Mouse (Mus musculus) adipocyte (in vitro differentiated cells): ENCODE measurements around the gene Atrip.
A peak's percentile ranks its signal among the peaks of the same experiment; 100 is the strongest.

Source experiments
- DNase-seq: peaks from one replicate; pipeline ENCODE4 v3.0.0-alpha.2; 2016; ENCODE audit warnings: low spot score

Atrip gene

DNA sequence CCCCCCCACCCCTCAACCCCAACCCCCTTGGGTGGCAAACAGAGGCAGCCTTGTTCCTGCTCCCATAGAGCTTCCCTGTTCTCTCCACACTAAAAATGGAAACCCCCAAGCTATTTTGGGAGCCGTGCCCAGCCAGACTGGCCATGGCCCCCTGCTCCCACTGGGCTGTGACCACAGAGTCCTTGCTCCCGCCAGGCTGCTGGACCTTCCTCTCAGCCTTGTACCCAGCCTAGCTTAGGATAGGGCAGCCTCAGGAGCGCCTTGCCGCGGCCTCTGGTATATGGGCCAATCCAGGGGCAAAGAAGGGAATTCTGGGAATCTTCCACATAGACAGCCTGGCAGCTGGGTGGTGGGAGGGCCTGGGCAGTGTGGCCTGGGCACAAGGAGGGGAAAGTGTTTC is 23.9 kb upstream of the Atrip start:
- DNase-seq: no peak

DNA sequence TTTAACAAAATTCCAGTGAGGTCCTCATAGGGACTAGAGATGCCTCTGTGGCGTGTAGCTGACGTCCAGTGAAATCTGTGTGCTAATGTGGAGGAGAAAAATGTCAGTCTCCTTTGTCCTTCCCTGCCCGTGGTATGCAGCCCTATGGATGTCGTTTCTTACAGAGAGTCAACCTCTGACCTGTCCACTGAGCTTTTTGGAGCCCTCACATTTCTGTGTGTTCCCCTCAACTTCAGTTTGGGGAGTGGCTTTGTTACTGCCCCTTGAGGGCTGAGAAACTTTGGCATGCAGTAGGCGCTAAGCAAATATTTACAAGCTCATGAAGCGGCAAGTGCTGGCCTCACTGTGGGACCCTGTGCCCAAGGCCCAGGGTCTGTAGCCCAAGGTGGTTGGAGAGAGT is 23.4 kb upstream of the Atrip start:
- no peak for DNase-seq

DNA sequence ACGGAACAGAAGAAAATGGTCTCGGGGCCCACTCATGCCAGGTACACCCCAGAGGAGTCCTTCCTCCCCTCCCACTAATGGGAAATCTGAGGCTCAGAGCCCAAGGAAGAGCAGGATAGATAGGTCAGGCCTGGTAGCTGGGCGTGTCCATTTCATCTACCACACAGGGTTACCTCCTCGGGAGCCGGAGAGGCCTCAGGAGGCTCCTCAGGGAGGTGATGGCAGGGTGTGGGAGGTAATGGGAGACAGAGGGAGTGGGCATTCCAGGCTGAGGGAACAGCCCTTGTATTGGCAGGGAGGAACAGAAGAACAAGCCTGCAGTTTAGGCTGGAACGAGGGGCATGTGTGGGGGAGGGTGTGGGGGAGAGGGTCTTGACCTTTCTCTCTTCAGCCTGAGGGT is 22.9 kb upstream of the Atrip start:
- DNase-seq: no peak

DNA sequence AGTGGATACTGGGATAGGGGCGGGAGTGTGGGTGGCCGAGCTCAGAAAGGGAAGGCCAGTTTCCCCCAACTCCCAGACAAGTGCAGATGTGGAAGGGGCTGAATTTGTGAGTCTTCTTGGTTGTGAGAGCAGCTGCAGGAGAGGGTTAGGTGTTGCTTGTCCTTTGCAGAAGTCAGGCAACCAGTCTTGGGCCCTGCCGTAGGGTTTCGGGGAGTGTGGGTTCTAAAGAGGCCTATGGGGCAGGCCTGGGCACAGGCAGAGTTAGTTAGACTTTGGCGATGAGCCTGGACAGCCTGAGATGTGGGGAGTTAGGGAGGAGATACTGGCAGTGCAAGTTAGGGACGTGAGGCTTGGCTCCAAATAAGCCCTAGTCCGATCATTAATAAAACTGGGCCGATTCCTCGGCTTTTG is 22.3 kb upstream of the Atrip start:
- no peak for DNase-seq

DNA sequence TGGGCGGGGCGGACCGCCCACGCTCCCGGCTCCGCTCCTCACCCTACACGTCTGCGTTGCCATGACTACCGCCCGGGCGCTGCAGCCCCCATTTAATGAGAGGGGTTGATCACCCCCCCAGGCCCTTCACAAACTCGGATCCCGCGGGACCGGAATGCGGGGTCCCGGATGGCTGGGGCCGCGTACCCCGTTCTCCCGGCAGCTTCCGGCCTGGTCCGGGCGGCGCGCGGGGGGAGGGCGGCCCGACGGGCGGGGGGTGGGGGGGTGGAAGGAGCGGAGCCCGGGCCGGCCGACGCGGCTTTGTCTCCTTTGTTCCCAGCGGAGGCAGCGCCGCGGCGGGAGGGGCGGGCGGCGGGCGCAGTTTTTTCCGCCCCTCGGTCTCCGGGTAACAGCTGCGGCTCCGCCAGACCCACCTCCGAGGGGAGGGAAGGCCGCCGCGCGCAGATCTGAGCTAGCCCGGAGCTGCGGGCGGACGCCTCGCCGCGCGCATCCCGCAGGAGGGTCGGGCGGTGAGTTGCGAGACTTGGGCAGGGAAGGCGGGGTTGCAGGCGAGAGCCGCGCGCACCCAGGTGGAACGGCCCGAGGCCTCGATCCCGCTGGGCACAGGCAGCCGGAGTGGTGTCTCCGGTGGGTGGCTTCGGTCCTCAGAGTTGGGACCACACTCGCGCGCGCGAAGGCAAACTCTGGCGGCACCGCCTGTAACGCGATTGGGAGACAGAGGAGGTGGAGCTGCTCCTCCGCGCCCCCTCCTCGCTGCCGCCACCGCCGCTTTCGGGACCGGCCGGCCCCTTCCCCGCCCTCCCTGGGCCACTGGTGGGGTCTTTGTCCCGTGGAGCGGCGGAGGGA is 21.4 kb upstream of the Atrip start, which contains the start of gene Plxnb1:
Plxnb1 (plus strand) TSS at position 253 of the 846 bp plus-strand sequence.
- DNase-seq: no peak

DNA sequence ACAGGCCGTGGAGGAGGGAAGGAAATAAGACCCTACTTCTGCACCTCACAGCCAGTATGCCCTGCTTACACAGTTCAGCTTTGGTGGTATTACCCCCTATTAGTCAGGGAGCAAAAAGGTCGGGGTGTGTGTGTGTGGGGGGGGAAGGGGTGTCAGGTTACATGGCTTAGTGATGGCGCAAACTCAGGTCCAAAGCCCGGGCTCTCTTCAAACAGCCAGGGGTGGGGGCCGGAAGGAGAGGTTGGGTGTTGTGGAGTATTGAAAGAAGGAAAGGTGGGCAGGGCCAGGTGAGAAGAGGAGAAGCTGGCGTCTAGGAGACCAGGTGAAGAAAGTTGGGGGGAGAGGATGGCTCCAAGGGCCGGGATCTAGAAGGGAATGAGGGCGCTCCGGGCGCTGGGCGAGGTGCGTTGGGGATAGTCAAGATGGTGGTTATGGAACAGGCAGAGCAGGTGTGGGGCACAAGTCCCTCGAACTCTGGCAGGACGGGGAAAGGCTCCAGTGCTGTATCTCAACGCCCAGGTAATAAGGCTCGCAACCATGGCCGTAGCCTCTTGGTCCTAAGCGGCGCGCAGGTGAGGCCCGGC is 20.7 kb upstream of the Atrip start:
- DNase-seq: no peak

DNA sequence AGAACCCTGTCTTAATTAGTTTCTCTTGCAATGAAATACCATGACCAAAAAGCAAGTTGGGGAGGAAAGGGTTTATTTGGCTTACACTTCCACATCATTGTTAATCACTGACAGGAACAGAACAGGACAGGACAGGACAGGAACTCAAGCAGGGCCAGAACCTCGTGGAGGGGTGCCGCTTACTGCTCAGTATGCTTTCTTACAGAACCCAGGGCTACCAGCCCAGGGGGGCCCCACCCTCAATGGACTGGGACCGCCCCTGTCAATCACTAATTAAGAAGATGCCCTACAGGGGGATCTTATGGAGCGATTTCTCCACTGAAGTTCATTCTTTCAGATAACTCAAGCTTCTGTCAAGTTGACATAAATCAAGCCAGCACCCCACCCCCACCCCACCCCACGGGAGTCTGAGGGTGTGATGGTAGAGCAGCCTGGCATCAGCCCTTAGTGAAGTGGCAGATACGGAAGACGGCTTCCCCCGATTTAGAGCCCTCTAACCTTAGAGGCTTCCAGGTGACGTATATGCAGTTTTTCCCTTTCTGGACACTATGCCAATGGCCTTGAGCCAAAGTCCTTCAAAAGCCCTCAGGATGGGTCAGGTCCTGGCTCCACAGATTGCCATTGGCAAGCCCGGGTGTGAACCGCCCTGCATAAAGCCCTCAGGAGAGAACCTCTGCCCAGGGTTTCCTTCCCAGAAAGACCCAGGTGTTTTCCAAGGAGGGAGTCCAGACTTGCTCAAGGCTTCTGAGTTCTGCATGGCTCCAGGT is 20.0 kb upstream of the Atrip start:
- no peak for DNase-seq

DNA sequence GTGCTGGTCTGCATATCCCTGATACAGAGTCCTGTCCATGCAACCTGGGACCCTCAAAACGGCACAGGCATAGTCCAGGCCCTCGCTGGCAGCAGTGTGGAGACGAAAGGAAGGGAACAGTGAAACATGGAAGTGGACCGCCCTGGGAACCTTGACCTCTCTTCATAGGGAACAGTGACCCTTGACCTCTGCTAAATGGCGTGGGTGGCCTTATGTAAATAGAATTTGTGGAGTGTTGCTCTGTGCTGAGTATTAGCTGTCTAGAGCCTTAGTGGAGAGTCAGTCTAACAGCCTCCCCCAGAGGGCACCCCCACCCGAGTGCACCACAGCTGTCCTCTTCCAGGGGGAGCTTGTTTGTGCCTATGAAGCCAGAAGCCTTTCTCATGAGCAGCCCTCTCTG is 18.9 kb upstream of the Atrip start:
- no peak for DNase-seq

DNA sequence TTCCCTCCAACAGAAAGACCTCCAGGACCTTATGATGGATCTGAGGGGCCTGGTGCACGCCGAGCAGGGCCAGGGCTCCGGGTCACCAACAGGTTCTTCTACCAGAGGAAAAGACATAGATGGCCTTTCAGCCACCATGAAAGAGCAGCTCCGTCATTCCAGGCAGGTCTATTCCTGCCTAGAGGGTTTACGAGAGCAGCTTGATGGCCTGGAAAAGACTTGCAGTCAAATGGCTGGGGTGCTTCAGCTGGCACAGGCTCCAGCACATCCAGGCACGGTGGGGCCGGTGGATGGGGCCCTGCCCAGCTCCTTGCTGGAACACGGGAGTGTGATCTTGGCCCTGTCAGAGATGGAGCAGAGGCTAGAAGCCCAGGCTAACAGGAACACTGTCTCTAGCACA is 17.9 kb upstream of the Atrip start:
- no peak for DNase-seq

DNA sequence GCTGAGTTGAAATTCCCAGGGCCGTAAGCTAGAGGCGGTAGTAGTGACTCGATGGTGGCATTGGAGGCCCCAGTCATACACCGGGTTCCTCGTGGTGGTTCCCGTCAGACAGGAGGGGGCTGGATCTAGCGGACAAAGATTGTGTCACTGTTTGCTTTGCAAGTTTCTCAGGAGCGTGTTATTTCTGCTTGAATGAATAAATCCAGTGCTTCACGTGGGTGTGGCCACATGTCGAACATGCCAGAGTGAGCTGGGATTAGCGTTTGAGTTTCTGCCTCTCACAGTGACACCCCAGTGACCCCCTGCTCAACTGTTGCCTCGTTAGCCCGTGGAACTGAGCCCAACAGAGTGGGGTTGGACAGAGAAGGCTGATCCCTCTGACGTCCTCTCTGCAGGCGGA is 16.5 kb upstream of the Atrip start:
- DNase-seq: no peak

DNA sequence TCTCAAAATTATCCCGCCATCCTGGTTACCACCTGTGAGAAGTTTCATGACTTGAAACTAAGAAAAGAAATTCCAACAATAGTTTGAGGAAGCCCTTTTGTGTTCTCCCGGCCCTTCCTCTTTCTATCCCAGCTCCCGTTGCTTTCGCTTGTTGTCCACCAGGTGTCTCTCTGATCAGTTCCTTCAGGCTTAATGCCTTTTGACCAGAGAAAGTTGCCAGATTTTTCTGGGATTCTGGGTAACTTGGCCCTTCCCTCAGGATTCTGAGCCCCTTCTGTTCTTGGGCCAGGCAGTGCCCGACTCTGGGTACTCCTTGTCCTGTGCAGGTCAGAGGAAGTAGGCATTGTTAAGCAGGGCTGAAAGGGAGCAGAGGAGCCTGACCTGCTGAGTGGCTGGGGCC is 14.1 kb upstream of the Atrip start:
- DNase-seq: peak; percentile 55

DNA sequence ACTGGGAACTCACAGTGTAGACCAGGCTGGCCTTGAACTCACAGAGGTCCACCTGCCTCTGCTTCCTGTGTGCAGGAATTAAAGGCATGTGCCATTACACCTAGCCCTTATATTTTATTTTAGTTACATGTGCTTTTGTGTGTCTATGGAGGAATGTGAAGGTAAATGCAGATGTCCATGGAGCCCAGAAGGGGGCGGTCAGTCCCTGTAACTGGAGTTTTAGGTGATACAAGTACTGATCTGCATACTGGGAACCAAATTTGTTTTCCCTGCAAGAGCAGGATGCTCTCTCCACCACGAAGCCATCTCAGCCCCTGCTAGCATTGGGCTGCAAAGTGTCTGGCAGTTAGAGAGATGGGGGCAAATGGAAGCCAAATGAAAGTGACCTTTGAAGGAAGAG is 11.0 kb upstream of the Atrip start:
- peak; percentile 35 for DNase-seq

DNA sequence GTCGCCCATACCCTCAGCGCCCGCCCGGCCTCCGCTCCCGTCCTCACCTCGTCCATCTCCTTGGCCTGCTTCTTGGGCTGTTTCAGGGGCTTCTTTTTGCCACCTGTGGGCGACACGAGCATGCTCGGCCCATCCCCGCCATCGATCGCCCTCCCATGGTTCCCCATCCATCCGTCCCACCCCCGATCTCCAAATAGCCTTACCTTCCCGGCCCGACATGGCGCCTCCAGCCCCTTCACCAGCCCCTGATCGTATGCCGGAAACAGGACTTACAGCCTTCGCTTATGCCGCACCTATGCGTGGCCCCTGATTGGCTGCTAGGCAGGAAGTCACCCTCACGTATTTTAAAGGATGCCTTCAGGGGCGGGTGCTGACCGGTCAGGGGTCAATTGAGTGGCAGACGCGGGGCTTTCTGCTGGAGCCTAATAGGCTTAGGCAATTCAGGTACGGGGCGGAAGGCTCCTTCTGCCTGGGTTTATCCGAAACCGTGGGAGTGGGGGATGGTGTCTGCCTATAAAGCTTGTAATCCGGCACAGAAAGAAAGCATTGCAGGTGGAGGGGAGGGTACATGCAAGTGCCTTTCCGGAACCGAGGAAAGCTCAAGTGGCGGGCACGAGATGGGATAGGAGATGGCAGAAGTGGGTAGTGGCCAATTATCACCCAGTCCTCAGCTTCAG is 8.3 kb upstream of the Atrip start, which contains the start of the genes Ccdc51 and Tma7:
Ccdc51 (plus strand) TSS at position 370 of the 677 bp plus-strand sequence.
Tma7 (minus strand) TSS at position 464 of the 677 bp plus-strand sequence.
- peak; percentile 79 for DNase-seq

DNA sequence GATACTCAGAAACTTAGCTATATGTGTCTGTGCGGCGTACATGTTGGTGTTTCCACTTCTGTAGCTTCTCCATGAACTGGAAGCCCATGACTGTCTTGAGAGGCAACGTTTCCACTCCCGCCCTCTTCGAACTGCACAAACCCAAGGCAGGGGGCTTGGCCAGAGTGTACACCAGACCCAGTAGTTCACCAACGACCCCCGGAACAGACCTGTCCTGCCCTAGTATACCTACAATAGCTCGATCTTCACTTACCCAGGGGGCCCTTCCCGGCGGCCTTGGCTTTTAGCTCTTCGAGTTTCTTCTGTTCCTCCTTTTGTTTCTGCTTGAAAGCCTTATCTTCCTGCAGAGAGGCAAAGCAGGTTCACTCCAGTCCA is 7.8 kb upstream of the Atrip start:
- no peak for DNase-seq

DNA sequence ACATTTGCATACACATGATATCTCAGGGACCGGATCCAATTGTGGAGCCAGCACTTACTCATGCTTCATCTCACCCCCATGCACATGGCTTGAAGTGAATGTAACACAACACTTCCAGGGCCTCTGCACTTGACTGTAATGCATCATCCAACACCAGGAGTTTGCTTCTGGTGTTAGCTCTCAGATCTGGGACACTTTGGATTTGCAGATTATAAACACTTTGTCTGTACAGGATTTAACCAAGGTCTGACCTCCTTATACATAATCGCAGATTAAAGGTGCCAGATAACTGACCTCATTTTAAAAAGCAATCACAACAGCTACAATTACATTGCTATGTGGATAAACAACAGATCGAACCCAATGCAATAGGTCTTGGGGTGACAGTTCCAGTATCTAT is 6.6 kb upstream of the Atrip start:
- no peak for DNase-seq

DNA sequence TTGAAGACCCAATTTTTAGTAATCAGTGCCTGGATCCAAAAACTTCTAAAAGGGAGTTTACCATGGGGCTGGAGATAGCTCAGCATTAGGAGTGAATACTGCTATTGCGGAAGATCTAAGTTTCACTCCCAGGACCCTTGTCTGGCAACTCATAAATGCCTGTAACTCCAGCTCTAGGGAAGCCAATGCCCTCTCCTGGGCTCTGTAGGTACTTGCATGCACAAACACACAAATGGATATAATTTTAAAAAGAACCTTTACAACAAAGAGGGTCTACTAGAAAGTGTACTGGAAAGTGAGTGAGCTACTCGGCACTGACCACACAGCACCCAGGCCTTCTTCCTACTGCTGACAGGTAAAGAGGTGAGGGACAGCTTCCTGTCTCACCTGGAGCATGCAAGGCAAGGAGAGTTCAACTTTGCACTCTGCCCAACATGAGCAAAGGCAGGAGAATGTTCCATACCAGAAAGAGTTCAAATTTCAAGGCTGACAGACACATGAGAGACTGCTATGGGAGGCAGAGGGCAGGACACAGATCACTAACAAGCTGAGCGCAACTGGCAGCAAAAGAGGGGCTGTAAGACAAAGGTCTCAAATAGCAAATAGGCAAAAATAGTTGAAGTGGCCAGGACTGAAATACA is 5.7 kb downstream of the Atrip start:
- DNase-seq: no peak

DNA sequence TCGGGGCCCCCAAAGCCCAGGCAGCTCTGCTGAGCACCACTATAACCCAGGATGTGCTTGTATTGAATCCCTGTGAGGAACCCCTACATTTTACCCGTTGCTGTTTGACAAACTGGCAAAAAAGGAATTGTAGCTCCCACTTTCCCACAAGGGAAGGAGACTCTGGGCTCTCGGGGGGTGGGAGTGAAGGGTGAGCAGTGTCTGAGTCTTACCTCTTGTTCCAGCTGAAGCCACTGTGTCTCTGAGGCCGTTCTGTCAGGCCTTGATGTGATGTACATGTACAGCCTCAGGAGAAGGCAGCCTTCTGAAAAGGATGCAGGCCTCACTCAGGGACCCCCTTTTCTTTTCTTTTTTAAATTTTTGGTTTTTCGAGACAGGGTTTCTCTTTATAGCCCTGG is 13.0 kb downstream of the Atrip start:
- no peak for DNase-seq

DNA sequence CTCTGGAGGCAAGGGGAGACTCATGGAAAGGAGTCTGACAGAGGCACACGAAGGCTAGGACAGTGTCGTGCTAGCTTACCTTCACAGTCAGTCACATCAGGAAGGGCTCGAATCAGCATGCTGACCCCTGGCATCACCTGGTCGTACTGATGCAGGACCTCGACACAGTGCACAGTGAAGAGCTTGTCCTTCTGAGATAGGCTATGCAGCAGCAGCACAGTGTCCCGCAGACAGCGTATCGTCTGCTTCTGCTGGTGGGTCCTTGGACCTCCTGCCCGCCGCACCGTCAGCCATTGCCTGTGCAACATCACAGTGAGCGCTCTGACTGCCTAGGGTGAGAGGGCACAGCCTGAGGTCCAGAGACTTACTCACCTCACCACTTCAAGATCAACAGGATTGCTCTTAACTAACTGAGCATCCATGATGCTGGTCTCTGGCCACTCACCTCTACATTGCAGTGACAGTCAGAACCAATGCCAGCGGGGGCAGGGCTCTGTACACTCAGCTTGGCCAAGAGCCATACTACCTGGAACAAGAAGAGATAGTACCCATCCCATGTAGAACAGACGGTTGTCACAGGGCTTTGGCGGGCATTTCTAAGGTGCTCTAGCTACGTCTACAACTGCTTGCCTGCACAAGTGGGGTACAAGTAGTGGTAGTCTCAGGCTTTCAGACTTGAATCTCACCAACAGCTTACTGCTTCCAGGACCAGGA is 13.6 kb downstream of the Atrip start:
- no peak for DNase-seq

DNA sequence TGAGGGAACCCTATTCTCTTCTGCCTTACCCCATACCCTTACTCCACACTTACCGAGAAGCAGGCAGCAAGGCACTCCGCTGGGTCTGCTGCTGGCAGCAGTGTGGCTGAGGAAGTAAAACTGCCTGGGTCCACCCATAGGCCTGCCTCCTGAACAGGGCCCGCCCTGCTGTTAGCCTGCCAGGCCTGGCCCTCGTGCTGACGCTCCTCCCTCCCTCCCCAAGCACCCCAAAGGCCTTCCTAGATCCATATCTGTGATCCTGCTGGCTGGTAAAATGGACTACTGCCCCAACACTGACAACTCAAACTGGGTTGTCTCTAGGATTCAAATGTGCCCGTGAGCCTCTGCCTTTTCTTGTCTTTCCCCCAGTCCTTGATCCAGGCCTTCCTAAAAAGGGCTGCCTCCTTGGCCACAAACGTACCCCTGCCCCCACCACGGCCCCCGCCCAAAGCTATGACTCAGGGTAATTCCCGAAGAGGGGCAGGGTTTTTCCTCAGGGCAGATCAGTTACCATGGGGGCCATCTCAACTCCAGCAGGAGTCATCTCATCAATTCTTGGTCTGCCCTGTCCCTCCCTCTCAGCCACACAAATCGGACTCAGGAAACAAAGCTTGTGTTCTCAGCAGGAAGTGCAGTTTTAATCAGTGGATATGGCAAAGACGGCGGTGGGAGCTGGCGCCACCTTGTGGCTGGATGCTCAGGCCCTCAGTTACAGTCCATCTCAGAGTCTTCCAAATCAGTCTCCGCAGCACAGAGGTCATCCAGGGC is 14.6 kb downstream of the Atrip start, which contains the start of gene Trex1:
Trex1 (minus strand) TSS at position 599 of the 768 bp plus-strand sequence.
- peak; percentile 90 for DNase-seq
